Mouse (Mus musculus): ENCODE measurements around the gene Fmnl2. TPM values are rescaled to one million over a fixed set of nuclear protein-coding genes. Genes with fewer than 3 reads are reported as not detected.

The Fmnl2 gene
- total and polyA plus RNA-seq, 2 experiments from 2014 or later: 9.1 to 41.8 TPM

DNA sequence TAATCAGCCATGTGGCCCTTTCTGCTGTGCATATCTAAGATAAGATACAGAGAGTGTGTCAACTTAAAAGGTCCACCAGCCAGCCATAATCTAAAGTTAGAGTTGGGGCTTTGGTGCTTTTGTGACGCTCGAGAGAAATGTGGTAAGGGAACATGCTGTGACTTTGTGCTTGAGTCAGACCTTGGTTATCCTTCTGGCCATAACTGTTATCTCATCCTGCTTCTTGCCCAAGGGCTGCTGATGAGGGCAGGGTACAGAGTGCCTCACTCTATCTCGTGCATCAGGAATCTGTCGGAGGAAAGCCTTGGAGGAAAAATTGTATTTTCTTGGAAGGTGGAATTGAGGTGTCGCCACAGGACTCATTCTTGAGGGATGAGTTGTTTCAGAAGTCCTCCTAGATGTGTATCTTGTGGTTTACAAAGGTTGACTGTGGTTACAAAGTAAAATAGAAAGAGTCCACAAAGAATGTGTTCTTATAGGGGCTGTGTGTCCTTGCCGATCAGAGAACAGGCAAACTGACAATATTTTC is 94.6 kb downstream of the Fmnl2 start:
- ATAC-seq (no peak), DNase-seq (no peak)
- no peak overlapping the region for H3K4me3 ChIP-seq (ENCODE audit: low read depth, low read length)
- no peak overlapping the region for H3K27ac ChIP-seq (ENCODE audit: low read depth, low read length)
- H3K4me1 ChIP-seq (ENCODE audit: insufficient read depth): no peaks in the 10 kb centered on the region
- WGBS: 83% methylated on average over 6 of the region's 6 CpGs
- H3K36me3 ChIP-seq (ENCODE audit: insufficient read depth): no peaks in the 10 kb centered on the region
- no peaks in the 10 kb centered on the region for H3K27me3 ChIP-seq (ENCODE audit: insufficient read depth, low read length)
- no peaks in the 10 kb centered on the region for H3K9me3 ChIP-seq (ENCODE audit: low read length)
- no peak overlapping the region for H3K4me2 ChIP-seq (ENCODE audit: low read depth)
- no peak overlapping the region for H3K9ac ChIP-seq
- no peak for TF ChIP-seq CTCF (IDR thresholded peaks at IDR 0.05; ENCODE audit: low read depth)

- no peaks in the 10 kb centered on the region for H3K9me3 ChIP-seq (ENCODE audit: low read length)
- H3K4me3 ChIP-seq (ENCODE audit: low read depth, low read length): no peak overlapping the region
- no peaks in the 10 kb centered on the region for H3K27me3 ChIP-seq (ENCODE audit: insufficient read depth, low read length)
- 63% methylated on average over 8 of the region's 8 CpGs for WGBS
- DNase-seq (no peak), ATAC-seq (0 out of 2 replicates have a peak, but pooled peaks have one; percentile 11)
- TF ChIP-seq CTCF (IDR thresholded peaks at IDR 0.05; ENCODE audit: low read depth): no peak
- H3K4me1 ChIP-seq (ENCODE audit: insufficient read depth): peaks cover 11% of the 10 kb centered on the region
- H3K27ac ChIP-seq (ENCODE audit: low read depth, low read length): no peak overlapping the region
- H3K9ac ChIP-seq: no peak overlapping the region
- no peaks in the 10 kb centered on the region for H3K36me3 ChIP-seq (ENCODE audit: insufficient read depth)
- no peak overlapping the region for H3K4me2 ChIP-seq (ENCODE audit: low read depth)
These were observed 97.4 kb downstream of the Fmnl2 start for GRCm38 (mm10) chr2:52955090-52955489.

GRCm38 (mm10) chr2:52955831-52956230 is 98.2 kb downstream of the Fmnl2 start:
- H3K9me3 ChIP-seq (ENCODE audit: low read length): no peaks in the 10 kb centered on the region
- H3K4me1 ChIP-seq (ENCODE audit: insufficient read depth): peaks cover 11% of the 10 kb centered on the region
- WGBS: 96% methylated on average over 10 of the region's 10 CpGs
- H3K27me3 ChIP-seq (ENCODE audit: insufficient read depth, low read length): no peaks in the 10 kb centered on the region
- H3K4me3 ChIP-seq (ENCODE audit: low read depth, low read length): no peak overlapping the region
- H3K36me3 ChIP-seq (ENCODE audit: insufficient read depth): no peaks in the 10 kb centered on the region
- H3K27ac ChIP-seq (ENCODE audit: low read depth, low read length): no peak overlapping the region
- no peak overlapping the region for H3K4me2 ChIP-seq (ENCODE audit: low read depth)
- ATAC-seq: no peak
- no peak for TF ChIP-seq CTCF (IDR thresholded peaks at IDR 0.05; ENCODE audit: low read depth)
- H3K9ac ChIP-seq: no peak overlapping the region
- DNase-seq: no peak

DNA sequence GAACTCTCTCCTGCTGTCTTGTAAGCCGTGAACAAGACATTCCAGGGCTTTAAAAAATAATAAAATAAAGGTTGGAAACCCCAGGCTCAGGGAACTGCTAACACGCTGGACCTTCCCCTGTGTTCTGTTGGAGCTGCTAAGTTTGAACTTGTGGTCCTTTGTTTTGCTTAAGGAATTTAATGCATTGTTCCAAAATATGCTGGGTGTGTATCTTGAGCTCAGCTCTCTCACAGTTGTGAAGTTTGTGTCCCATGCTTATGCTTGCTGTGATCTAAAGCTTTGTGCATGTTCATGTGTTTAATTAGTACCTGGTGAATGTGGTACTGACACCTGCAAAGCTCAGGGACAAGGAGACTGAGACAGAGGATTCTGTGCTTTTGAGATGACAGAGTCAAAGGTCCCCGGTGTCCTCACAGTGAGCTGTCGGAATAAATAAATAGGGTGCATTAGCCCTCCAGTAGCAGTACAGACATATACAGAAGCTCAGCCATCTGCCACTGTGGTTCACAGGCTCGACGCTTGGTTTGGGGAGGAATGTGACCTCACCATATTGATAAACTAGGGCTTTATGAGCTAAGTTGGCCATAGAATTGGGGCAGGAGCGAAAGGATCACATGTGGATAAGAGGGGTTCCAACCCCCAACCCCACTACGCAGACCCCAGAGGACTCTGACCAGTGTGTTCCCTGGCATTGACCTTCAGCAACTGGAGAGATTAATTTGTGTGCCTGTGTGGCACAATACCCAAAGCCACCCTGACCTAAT is 100.3 kb downstream of the Fmnl2 start:
- ATAC-seq (peak; percentile 3; the same call in 1 of the 2 replicates), DNase-seq (no peak)
- Histone ChIP-seq H3K36me3 (ENCODE audit: insufficient read depth) (no peaks in the 10 kb centered on the region), H3K4me2 (ENCODE audit: low read depth) (no peak overlapping the region), H3K4me3 (ENCODE audit: low read depth, low read length) (no peak overlapping the region), H3K9me3 (ENCODE audit: low read length) (no peaks in the 10 kb centered on the region), H3K4me1 (ENCODE audit: insufficient read depth) (peaks cover 11% of the 10 kb centered on the region), H3K27me3 (ENCODE audit: insufficient read depth, low read length) (no peaks in the 10 kb centered on the region), H3K9ac (no peak overlapping the region), H3K27ac (ENCODE audit: low read depth, low read length) (no peak overlapping the region)
- WGBS: 34% methylated on average over 8 of the region's 8 CpGs
- TF ChIP-seq CTCF (IDR thresholded peaks at IDR 0.05; ENCODE audit: low read depth): no peak

- Histone ChIP-seq H3K36me3 (ENCODE audit: insufficient read depth) (no peaks in the 10 kb centered on the region), H3K9ac (0 out of 2 replicates have a peak overlapping the region, but pooled peaks have one; percentile 22), H3K4me3 (ENCODE audit: low read depth, low read length) (no peak overlapping the region), H3K27ac (ENCODE audit: low read depth, low read length) (peak overlapping the region; percentile 62), H3K27me3 (ENCODE audit: insufficient read depth, low read length) (no peaks in the 10 kb centered on the region), H3K4me2 (ENCODE audit: low read depth) (peak overlapping the region; percentile 41), H3K4me1 (ENCODE audit: insufficient read depth) (peaks cover 11% of the 10 kb centered on the region), H3K9me3 (ENCODE audit: low read length) (no peaks in the 10 kb centered on the region)
- WGBS: 6% methylated on average over 15 of the region's 15 CpGs
- ATAC-seq: peak; percentile 76
- no peak for TF ChIP-seq CTCF (IDR thresholded peaks at IDR 0.05; ENCODE audit: low read depth)
- DNase-seq: peak; percentile 72
These were observed 101.1 kb downstream of the Fmnl2 start for GRCm38 (mm10) chr2:52958535-52959290.

DNA sequence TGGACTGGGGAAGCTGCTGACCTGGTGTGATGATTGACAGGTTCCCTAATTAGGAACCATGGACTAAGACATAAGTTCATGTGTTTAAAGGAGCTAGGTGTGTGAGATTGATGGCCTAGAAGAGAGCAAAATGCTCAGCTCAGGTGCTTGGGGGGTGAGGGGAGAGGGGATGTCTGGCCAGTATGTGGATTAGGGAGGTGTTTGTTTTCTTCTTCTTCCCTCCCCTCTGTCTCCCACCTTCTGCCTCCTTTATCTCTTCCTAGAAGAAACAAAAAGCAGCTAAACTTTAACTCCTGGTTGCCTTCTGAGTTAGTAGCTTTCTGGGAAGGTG is 101.6 kb downstream of the Fmnl2 start:
- Histone ChIP-seq H3K9ac (0 out of 2 replicates have a peak overlapping the region, but pooled peaks have one; percentile 22), H3K4me3 (ENCODE audit: low read depth, low read length) (no peak overlapping the region), H3K9me3 (ENCODE audit: low read length) (no peaks in the 10 kb centered on the region), H3K4me2 (ENCODE audit: low read depth) (peak overlapping the region; percentile 41), H3K36me3 (ENCODE audit: insufficient read depth) (no peaks in the 10 kb centered on the region), H3K27me3 (ENCODE audit: insufficient read depth, low read length) (no peaks in the 10 kb centered on the region), H3K4me1 (ENCODE audit: insufficient read depth) (peaks cover 11% of the 10 kb centered on the region), H3K27ac (ENCODE audit: low read depth, low read length) (peak overlapping the region; percentile 62; the same call in 1 of the 2 replicates)
- no peak for TF ChIP-seq CTCF (IDR thresholded peaks at IDR 0.05; ENCODE audit: low read depth)
- no peak for ATAC-seq
- DNase-seq: no peak

- no peaks in the 10 kb centered on the region for H3K9me3 ChIP-seq (ENCODE audit: low read length)
- TF ChIP-seq CTCF (IDR thresholded peaks at IDR 0.05; ENCODE audit: low read depth): no peak
- WGBS: 40% methylated on average over 3 of the region's 3 CpGs
- ATAC-seq: no peak
- no peak overlapping the region for H3K4me2 ChIP-seq (ENCODE audit: low read depth)
- no peak overlapping the region for H3K27ac ChIP-seq (ENCODE audit: low read depth, low read length)
- H3K4me1 ChIP-seq (ENCODE audit: insufficient read depth): peaks cover 11% of the 10 kb centered on the region
- H3K4me3 ChIP-seq (ENCODE audit: low read depth, low read length): no peak overlapping the region
- H3K36me3 ChIP-seq (ENCODE audit: insufficient read depth): no peaks in the 10 kb centered on the region
- H3K9ac ChIP-seq: no peak overlapping the region
- no peak for DNase-seq
- no peaks in the 10 kb centered on the region for H3K27me3 ChIP-seq (ENCODE audit: insufficient read depth, low read length)
These were observed 102.3 kb downstream of the Fmnl2 start for GRCm38 (mm10) chr2:52959982-52960381.
